Mouse (Mus musculus) lung, adult 2 months (tissue): ENCODE results near the gene Ackr3.

Source experiments
- CTCF ChIP-seq: fragments of 200-500 bp; IDR thresholded peaks from 2 replicates; pipeline ENCODE4 v1.5.1; 2011; ENCODE audit warnings: mild to moderate bottlenecking, low read length, control low read depth; ENCODE audit not compliant: insufficient read depth
- POLR2A ChIP-seq: fragments of 200-500 bp; IDR thresholded peaks from 2 replicates; pipeline ENCODE4 v1.6.1; 2011; ENCODE audit warnings: low read depth, mild to moderate bottlenecking, control low read depth, low read length, borderline replicate concordance; ENCODE audit errors: extremely low read depth

DNA sequence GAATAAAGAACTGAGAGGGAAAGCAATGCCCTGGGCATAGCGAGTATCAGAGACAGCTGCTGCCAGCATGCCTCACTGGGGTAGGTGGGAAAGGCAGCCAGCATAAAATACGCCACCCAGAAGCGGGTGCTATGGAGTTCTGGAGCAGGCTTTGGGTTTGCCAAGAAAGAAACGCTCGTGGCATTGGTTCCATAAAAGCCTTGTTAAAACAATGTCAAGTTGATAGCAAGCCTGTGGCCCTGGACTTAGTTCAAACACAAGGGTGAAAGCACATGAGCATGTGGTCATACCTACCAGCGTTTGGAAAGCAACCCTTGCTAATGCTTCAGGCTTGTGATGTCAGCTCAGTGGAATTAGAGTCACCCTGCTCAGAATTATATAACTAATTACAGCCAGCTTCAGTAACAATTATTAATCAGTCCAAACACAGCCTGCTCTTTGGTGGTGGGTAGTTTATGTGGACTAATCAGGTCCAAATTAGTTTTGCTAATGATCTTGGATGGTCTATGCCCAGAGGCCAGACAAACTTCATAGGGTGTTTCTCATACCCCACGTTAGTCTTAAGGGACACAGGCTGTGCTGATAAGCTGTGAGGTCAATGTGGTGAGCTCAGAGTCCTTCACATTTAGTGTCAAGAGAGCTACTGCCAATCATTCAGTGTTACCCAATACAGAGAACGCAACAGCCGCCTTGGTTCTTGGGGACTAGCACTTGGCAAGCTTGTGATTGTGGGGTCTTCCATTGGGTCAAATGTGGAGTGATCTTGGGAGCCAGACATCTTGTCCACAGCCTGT lies 34.5 kb downstream of the Ackr3 start:
- TF ChIP-seq POLR2A (no peak), CTCF (no peak)
